Mouse (Mus musculus): Measurements from ENCODE around the gene Apol10b. TPM values are rescaled to one million over a fixed set of nuclear protein-coding genes. Genes with fewer than 3 reads are reported as not detected.
"Not testable (repeated sequence)": the region's sequence is repeated elsewhere in the genome, so short reads cannot be mapped to it uniquely, and the experiment has no call there.

Gene Apol10b
- 0.07 TPM in 1 of 2 replicates, not detected in the other for polyA plus RNA-seq (2016; fragmentation: Nextera tagmentation; extraction: Ambion mirVana)

DNA sequence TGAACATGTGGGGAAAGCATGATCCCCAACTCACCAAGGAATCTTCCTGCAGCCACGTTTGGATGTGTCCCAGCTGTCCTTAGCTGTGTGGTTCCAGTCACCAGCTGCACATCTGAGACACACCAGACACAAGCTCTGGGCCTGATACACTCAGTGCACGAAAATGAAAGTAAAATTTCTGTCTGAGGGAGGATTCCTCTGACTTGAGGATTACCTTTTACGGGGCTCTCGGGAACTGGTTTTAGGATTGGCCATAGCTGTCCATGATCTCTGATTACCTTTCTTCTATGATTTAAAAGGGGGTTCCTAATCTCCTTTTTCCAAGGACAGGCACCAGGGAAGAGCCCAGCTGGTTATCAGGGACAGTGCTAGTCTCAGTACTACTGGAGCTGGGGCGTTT, at the start of gene Apol10b:
Apol10b (minus strand) TSS at position 165 of the 400 bp plus-strand sequence.
- H3K36me3 ChIP-seq = no peaks in the 10 kb centered on the region
- no peak within 1 kb of the TSS for H3K4me3 ChIP-seq
- H3K27me3 ChIP-seq (ENCODE audit: low read depth, poor library complexity, severe bottlenecking) = no peaks in the 10 kb centered on the region
- no peaks in the 10 kb centered on the region for H3K9me3 ChIP-seq (replicated peaks)
- WGBS = 72% methylated on average over 5 of the region's 5 CpGs
- no peaks in the 10 kb centered on the region for H3K4me1 ChIP-seq
- DNase-seq (ENCODE audit: low spot score) = no peak
- no peak within 1 kb of the TSS for H3K27ac ChIP-seq (replicated peaks)

DNA sequence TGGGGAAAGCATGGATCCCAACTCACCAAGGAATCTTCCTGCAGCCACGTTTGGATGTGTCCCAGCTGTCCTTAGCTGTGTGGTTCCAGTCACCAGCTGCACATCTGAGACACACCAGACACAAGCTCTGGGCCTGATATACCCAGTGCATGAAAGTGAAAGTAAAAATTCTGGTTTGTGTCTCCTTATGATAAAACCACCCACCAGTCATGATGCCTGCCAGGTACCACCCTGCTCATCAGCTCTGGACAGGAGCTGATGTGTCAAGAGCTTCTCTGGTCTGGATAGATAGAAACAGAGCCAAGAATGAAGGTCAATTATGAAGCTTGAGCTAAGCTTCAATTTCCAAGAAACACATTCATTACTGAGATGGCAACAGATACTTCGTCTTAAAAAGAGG, 47.3 kb upstream of the Apol10b start, which contains the start of gene Apol11b:
Apol11b (minus strand) TSS at position 111 of the 400 bp plus-strand sequence.
- H3K27me3 ChIP-seq (ENCODE audit: low read depth, poor library complexity, severe bottlenecking); H3K4me1 ChIP-seq; H3K9me3 ChIP-seq (replicated peaks); DNase-seq (ENCODE audit: low spot score); H3K36me3 ChIP-seq; H3K4me3 ChIP-seq; H3K27ac ChIP-seq (replicated peaks): not testable (repeated sequence)
- 82% methylated on average over 2 of the region's 2 CpGs for WGBS

DNA sequence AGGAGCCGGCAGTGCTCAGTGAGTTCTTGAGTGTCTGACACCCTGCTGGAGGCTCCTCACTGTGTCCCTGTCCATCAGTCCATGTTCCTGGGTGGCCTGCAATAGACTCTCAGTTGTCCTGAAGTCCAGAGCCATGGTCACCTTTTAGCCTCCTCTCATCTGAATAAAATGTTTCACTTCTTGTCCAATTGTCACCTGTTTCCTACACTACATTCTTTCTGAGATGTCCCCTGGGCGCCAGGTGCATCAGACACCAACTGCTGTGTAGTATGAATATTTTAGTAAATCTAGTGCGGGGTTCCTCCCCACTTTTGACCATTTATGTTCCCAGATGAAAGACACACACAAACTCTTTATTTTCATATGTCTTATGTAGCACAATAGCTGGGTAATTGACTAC, 33.9 kb upstream of the Apol10b start:
- H3K4me3 ChIP-seq; H3K27me3 ChIP-seq (ENCODE audit: low read depth, poor library complexity, severe bottlenecking); H3K4me1 ChIP-seq; H3K9me3 ChIP-seq (replicated peaks); H3K36me3 ChIP-seq; DNase-seq (ENCODE audit: low spot score); H3K27ac ChIP-seq (replicated peaks): not testable (repeated sequence)
- WGBS = 83% methylated on average over 3 of the region's 3 CpGs

DNA sequence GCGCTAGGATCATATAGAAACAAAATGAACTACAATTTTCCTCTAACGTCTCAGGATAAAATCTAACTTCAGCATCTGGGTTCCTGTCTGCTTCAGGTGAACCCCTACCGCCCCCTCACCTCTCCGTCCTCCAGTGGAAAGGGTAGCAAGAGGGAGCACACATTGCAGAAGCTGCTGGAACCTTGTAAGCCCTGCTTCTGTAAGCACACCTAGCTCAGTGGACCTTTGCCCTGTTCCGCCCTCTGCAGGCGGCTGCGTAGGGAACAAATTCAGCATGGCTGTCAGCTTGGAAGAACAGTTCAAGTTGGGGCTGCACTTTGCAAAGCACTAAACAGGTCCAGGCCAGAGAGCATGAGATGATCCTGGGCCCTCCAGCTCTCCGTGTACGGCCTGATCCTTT, 32.7 kb upstream of the Apol10b start:
- not testable (repeated sequence) for H3K27ac ChIP-seq (replicated peaks); H3K27me3 ChIP-seq (ENCODE audit: low read depth, poor library complexity, severe bottlenecking); H3K4me3 ChIP-seq; H3K4me1 ChIP-seq; H3K36me3 ChIP-seq; DNase-seq (ENCODE audit: low spot score); H3K9me3 ChIP-seq (replicated peaks)
- 57% methylated on average over 9 of the region's 9 CpGs for WGBS

DNA sequence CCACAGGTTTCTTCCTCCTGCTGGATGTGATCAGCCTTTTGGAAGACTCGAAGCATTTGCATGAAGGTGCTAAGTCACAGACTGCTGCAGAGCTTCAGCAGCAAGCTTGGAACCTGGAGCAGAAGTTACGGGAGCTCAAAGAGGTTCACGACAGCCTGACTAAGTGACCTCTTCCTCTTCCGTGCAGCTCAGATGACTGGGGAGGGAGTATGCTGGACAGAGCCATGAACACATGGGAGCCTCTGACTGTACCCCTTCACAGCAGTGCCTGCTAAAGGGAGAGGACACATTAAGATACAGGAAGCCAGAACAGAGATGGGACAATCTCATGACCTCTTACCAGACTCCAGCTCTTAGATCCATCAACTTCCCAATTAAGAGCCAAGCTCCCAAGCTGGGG, 30.5 kb upstream of the Apol10b start:
- H3K27me3 ChIP-seq (ENCODE audit: low read depth, poor library complexity, severe bottlenecking); H3K4me1 ChIP-seq; H3K4me3 ChIP-seq; H3K36me3 ChIP-seq; H3K9me3 ChIP-seq (replicated peaks); H3K27ac ChIP-seq (replicated peaks); DNase-seq (ENCODE audit: low spot score): not testable (repeated sequence)
- WGBS = 87% methylated on average over 4 of the region's 4 CpGs

DNA sequence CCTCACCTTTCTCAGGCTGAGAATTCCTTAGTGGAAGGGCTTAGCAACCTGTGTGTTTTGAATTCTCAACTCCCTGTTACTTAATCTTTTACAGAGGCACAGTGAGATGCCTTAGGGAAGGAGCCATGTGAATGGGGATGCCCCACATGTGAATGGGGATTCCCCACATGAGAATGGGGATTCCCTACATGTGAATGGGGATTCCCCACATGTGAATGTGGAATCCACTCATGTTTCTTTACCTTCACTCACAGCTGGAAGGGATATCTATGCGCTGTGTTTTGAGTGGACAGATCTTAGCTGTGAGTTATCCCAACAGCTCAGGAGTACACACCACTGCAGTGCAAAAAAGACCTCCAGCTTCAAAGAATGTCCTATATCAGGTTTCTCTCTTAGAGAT, 28.8 kb upstream of the Apol10b start:
- 92% methylated on average over 1 of the region's 1 CpGs for WGBS
- peaks cover 7% of the 10 kb centered on the region for H3K4me1 ChIP-seq
- H3K4me3 ChIP-seq = no peak overlapping the region
- no peak overlapping the region for H3K27ac ChIP-seq (replicated peaks)
- no peaks in the 10 kb centered on the region for H3K36me3 ChIP-seq
- DNase-seq (ENCODE audit: low spot score) = no peak
- no peaks in the 10 kb centered on the region for H3K9me3 ChIP-seq (replicated peaks)
- no peaks in the 10 kb centered on the region for H3K27me3 ChIP-seq (ENCODE audit: low read depth, poor library complexity, severe bottlenecking)

DNA sequence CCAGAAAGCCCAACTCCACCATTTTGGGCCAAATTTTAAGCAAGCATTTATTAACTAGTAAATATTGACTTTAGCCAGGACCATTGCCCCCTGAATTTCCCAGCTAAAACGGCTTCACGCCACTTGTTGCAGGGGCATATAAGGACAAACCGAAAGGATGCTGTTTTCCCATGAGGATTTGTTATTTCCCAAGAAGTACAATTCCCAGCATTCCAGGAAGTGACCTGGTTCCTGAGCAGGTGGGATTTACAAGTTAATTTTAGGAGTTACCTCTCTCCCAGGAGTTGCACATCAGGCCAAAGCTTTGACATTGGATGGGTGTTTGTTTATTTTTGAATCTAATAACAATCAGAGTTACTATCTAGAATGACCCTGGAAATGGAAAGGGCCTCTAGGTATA, 10.1 kb upstream of the Apol10b start:
- Histone ChIP-seq H3K36me3 (no peaks in the 10 kb centered on the region), H3K27ac (replicated peaks) (no peak overlapping the region), H3K9me3 (replicated peaks) (no peaks in the 10 kb centered on the region), H3K4me3 (no peak overlapping the region), H3K27me3 (ENCODE audit: low read depth, poor library complexity, severe bottlenecking) (no peaks in the 10 kb centered on the region), H3K4me1 (no peaks in the 10 kb centered on the region)
- DNase-seq (ENCODE audit: low spot score) = no peak
- WGBS = 90% methylated on average over 3 of the region's 3 CpGs

DNA sequence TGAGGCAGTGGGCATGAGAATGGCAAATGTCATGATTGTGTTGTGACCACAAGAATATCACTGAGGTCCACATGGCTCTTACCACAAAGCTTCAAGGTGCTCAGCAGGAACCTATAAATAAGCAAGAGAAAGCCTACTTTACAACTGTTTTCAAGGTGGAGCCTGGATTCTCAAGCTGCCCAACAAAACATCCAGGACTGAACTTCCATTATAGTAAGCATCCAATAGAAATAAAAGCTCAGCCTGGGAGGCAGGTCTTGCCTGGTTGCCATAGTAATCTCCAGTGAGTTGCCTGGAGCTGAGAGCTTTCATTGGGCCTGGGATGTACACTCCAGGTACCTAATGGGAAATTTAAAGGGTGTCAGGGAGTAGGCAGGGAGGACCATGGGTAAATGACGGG, 3.0 kb upstream of the Apol10b start, which contains the start of gene Gm36245:
Gm36245 (plus strand) TSS at position 301 of the 400 bp plus-strand sequence.
- no peak within 1 kb of the TSS for H3K4me3 ChIP-seq
- H3K36me3 ChIP-seq = no peaks in the 10 kb centered on the region
- H3K4me1 ChIP-seq = no peaks in the 10 kb centered on the region
- no peak within 1 kb of the TSS for H3K27ac ChIP-seq (replicated peaks)
- DNase-seq (ENCODE audit: low spot score) = no peak
- no peaks in the 10 kb centered on the region for H3K27me3 ChIP-seq (ENCODE audit: low read depth, poor library complexity, severe bottlenecking)
- 86% methylated on average over 1 of the region's 1 CpGs for WGBS
- no peaks in the 10 kb centered on the region for H3K9me3 ChIP-seq (replicated peaks)

DNA sequence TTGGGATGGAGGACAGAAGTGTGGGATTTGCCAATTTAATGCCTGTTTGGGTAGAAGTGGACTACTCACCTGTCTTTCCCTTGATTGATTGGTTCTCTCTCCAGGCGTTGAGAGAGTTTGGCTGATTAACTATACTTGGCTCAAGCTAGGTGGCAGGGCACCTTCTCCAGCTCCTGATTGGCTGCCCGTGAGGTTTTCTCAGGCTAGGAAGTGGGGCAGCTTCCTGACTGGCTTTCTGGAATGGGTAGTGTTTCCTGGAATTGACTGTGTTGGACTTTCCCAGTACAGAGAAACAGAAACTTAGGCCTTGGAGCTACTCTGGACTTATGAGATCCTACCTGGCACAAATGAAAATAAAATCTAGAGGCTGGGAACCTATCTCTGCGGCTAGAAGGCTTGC, 2.5 kb upstream of the Apol10b start:
- no peaks in the 10 kb centered on the region for H3K27me3 ChIP-seq (ENCODE audit: low read depth, poor library complexity, severe bottlenecking)
- H3K27ac ChIP-seq (replicated peaks) = no peak overlapping the region
- DNase-seq (ENCODE audit: low spot score) = no peak
- no peaks in the 10 kb centered on the region for H3K9me3 ChIP-seq (replicated peaks)
- no peaks in the 10 kb centered on the region for H3K4me1 ChIP-seq
- H3K4me3 ChIP-seq = no peak overlapping the region
- H3K36me3 ChIP-seq = no peaks in the 10 kb centered on the region
- WGBS = 73% methylated on average over 3 of the region's 3 CpGs

DNA sequence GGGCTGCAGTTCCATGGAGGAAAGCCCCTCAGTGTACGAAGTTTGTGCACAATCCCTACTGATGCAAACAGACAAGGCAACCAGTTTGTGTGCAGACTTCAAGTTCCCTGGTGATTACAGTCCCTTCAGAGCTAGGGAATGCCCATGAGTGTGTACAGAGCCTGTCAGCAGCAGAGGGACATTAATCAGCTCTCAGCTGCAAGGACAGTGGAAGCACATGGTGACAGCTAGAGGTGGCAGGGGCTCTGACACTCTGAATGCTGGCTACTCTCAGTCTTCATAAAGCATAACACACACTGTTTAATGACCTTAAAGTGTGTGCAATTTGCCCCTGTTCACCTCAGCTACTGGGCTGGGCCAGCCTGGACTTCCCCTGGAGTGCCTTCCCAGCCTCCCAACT, 2.4 kb downstream of the Apol10b start:
- WGBS = 88% methylated on average over 1 of the region's 1 CpGs
- H3K4me3 ChIP-seq = no peak overlapping the region

DNA sequence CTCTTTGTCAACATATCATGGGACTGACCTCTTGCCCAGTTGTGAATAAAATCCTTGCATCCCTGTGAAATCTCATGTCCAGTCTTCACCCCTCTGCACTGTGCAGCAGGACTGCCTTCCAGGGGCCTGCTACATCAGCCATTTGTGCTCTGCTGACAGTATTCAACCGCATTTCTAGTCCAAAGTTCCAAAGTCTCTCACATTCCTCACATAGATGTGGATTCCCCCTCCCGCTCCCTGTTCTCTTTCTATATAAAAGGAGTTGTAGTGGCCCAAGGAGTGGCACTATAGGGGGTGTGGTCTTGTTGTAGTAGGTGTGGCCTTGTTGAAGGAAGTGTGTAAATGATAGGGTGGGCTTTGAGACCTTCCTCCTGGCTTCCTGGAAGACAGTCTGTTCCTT, 5.0 kb downstream of the Apol10b start:
- H3K36me3 ChIP-seq = no peaks in the 10 kb centered on the region
- no peak for DNase-seq (ENCODE audit: low spot score)
- H3K4me1 ChIP-seq = no peaks in the 10 kb centered on the region
- H3K4me3 ChIP-seq = no peak overlapping the region
- H3K27me3 ChIP-seq (ENCODE audit: low read depth, poor library complexity, severe bottlenecking) = no peaks in the 10 kb centered on the region
- no peak overlapping the region for H3K27ac ChIP-seq (replicated peaks)
- WGBS = 80% methylated on average over 2 of the region's 2 CpGs
- H3K9me3 ChIP-seq (replicated peaks) = no peaks in the 10 kb centered on the region

More for the DNA sequence above, 2.4 kb downstream of the Apol10b start:
- Histone ChIP-seq H3K27ac (replicated peaks) (no peak overlapping the region), H3K9me3 (replicated peaks) (no peaks in the 10 kb centered on the region), H3K27me3 (ENCODE audit: low read depth, poor library complexity, severe bottlenecking) (no peaks in the 10 kb centered on the region), H3K4me1 (no peaks in the 10 kb centered on the region), H3K36me3 (no peaks in the 10 kb centered on the region)
- no peak for DNase-seq (ENCODE audit: low spot score)

DNA sequence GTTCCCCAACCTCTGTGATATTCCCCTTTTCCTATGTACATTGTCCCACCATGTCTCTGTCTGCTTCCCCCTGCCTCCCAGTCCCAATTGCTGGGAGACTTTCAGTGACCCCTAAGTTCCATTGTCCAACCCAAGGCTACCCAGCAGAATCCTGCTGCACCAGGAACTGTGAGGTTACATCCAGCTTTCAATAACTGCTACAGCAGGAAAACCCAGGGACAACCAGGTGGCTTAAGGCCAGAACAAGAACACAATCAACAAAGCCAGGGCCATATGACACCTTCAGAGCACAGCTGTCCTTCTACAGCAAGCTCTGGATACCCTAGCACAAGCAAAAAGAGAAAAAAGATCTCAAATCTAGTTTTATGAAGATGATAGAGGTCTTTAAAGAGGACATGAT, 6.9 kb downstream of the Apol10b start:
- no peak for DNase-seq (ENCODE audit: low spot score)
- H3K4me3 ChIP-seq = no peak overlapping the region
- no peaks in the 10 kb centered on the region for H3K4me1 ChIP-seq
- H3K27ac ChIP-seq (replicated peaks) = no peak overlapping the region
- no peaks in the 10 kb centered on the region for H3K36me3 ChIP-seq
- no peaks in the 10 kb centered on the region for H3K9me3 ChIP-seq (replicated peaks)
- no peaks in the 10 kb centered on the region for H3K27me3 ChIP-seq (ENCODE audit: low read depth, poor library complexity, severe bottlenecking)

DNA sequence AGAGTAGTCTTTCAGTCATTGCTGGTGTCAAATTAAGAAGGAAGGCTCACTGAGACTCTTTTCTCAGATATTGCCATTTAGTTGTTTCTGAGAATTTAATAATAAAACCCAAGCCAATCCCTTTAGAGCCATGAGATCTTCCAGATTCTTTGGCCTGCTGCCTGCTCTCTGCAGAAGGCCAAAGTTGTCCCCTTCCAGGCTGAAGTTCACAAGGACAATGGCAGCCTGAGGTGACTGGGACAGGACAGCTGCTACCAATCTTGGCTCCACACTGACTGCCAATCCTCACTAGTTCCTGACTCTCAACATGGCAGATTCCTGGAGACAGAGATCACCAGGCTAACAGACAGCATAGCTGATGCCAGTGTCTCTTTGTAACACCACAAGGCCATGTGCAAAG, 8.9 kb downstream of the Apol10b start:
- H3K9me3 ChIP-seq (replicated peaks) = peaks cover 6% of the 10 kb centered on the region; the same call in 1 of the 2 replicates
- H3K27ac ChIP-seq (replicated peaks) = no peak overlapping the region
- no peaks in the 10 kb centered on the region for H3K4me1 ChIP-seq
- no peak overlapping the region for H3K4me3 ChIP-seq
- no peaks in the 10 kb centered on the region for H3K36me3 ChIP-seq
- no peak for DNase-seq (ENCODE audit: low spot score)
- no peaks in the 10 kb centered on the region for H3K27me3 ChIP-seq (ENCODE audit: low read depth, poor library complexity, severe bottlenecking)

DNA sequence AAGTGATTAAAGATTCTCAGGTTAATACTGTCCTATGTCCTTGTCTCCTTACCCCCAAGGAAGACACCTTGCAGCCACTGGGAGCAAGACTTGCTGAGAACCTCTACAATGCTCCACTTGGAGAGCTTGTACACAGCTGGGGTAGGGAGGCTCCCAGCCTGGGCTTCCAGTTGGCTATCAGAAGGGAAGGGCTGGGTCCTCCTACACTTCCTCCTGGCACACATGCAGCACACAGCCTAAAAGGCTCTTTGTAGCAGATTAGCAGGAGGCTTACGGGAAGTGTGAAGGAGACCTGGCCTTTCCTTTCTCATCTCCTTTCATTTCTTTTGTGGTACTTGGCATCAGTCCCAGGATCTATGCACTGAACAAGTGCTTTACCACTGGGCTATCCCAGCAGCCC, 14.2 kb downstream of the Apol10b start:
- DNase-seq (ENCODE audit: low spot score) = no peak
- no peaks in the 10 kb centered on the region for H3K36me3 ChIP-seq
- H3K4me3 ChIP-seq = no peak overlapping the region
- peaks cover 6% of the 10 kb centered on the region; the same call in 1 of the 2 replicates for H3K9me3 ChIP-seq (replicated peaks)
- no peaks in the 10 kb centered on the region for H3K4me1 ChIP-seq
- no peaks in the 10 kb centered on the region for H3K27me3 ChIP-seq (ENCODE audit: low read depth, poor library complexity, severe bottlenecking)
- H3K27ac ChIP-seq (replicated peaks) = no peak overlapping the region
- WGBS = 77% methylated on average over 1 of the region's 1 CpGs

All from midbrain, embryonic 10.5 days (tissue).